Mouse (Mus musculus): Measurements from ENCODE around the gene Zbed5. TPM values are rescaled to one million over a fixed set of nuclear protein-coding genes. Genes with fewer than 3 reads are reported as not detected.
"Not testable (repeated sequence)": the region's sequence is repeated elsewhere in the genome, so short reads cannot be mapped to it uniquely, and the experiment has no call there.

The Zbed5 gene
- polyA plus RNA-seq, 1 experiment from 2014 or later, result 8.8 TPM

GRCm38 (mm10) chr5:129886911-129887636, 8.4 kb upstream of the Zbed5 start, which contains the start of gene Chchd2:
TSS of gene Chchd2 (minus strand) at chr5:129887470.
- H3K4me1 ChIP-seq (ENCODE audit: control insufficient read depth, insufficient read depth, low read length), result no peaks in the 10 kb centered on the region
- no peaks in the 10 kb centered on the region for H3K27me3 ChIP-seq (ENCODE audit: control insufficient read depth, insufficient read depth, low read length)
- H3K27ac ChIP-seq (ENCODE audit: low read depth, low read length), result peak within 1 kb of the TSS; percentile 89
- H3K36me3 ChIP-seq (ENCODE audit: control insufficient read depth, insufficient read depth, low read length), result peaks cover 5% of the 10 kb centered on the region; the same call in 1 of the 2 replicates
- H3K9ac ChIP-seq (ENCODE audit: low read length), result peak within 1 kb of the TSS; percentile 88
- under 1% methylated on average over 46 of the region's 46 CpGs for WGBS
- H3K4me3 ChIP-seq (ENCODE audit: low read depth, low read length), result peak within 1 kb of the TSS; percentile 72
- DNase-seq (ENCODE audit: low spot score) (peak; percentile 91), ATAC-seq (ENCODE audit: insufficient read depth, low FRiP score, low TSS enrichment) (peak; percentile 99)
- no peaks in the 10 kb centered on the region for H3K9me3 ChIP-seq (ENCODE audit: control insufficient read depth, low read length)
- H3K4me2 ChIP-seq (ENCODE audit: low read depth), result peak within 1 kb of the TSS; percentile 84

- not testable (repeated sequence) for DNase-seq (ENCODE audit: low spot score); H3K27me3 ChIP-seq (ENCODE audit: control insufficient read depth, insufficient read depth, low read length); H3K9ac ChIP-seq (ENCODE audit: low read length); H3K4me1 ChIP-seq (ENCODE audit: control insufficient read depth, insufficient read depth, low read length); H3K4me2 ChIP-seq (ENCODE audit: low read depth); H3K27ac ChIP-seq (ENCODE audit: low read depth, low read length); H3K4me3 ChIP-seq (ENCODE audit: low read depth, low read length); H3K36me3 ChIP-seq (ENCODE audit: control insufficient read depth, insufficient read depth, low read length); ATAC-seq (ENCODE audit: insufficient read depth, low FRiP score, low TSS enrichment); H3K9me3 ChIP-seq (ENCODE audit: control insufficient read depth, low read length)
- WGBS, result 76% methylated on average over 3 of the region's 7 CpGs
These were observed 5.1 kb upstream of the Zbed5 start for GRCm38 (mm10) chr5:129890390-129890789.

DNA sequence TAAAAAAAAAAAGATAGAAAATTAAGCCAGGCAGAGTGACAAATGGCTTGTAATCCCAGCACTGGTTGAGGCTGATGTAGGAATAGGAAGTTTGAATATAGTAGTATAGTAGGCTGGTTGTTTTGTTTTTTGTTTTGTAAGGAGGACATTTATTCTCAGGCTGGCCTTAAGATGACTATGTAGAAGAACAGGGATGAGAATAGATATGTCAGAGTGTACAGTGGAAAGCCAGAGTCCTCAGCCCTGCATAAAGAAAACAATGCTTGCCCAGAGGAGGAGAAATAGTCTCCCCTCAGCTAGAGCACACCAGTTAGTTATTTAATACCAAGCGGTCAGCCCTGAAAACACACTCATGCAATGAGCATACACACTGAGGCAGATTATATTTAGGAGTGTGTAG, 2.9 kb downstream of the Zbed5 start, which contains the start of gene Phkg1:
Phkg1 (minus strand) TSS at position 101 of the 400 bp plus-strand sequence.
- no peak for DNase-seq (ENCODE audit: low spot score)
- H3K36me3 ChIP-seq (ENCODE audit: control insufficient read depth, insufficient read depth, low read length), result no peaks in the 10 kb centered on the region
- H3K9ac ChIP-seq (ENCODE audit: low read length), result no peak within 1 kb of the TSS
- H3K27me3 ChIP-seq (ENCODE audit: control insufficient read depth, insufficient read depth, low read length), result no peaks in the 10 kb centered on the region
- peaks cover 3% of the 10 kb centered on the region; the same call in 1 of the 2 replicates for H3K4me1 ChIP-seq (ENCODE audit: control insufficient read depth, insufficient read depth, low read length)
- 97% methylated on average over 1 of the region's 1 CpGs for WGBS
- H3K4me2 ChIP-seq (ENCODE audit: low read depth), result no peak within 1 kb of the TSS
- H3K27ac ChIP-seq (ENCODE audit: low read depth, low read length), result no peak within 1 kb of the TSS
- no peaks in the 10 kb centered on the region for H3K9me3 ChIP-seq (ENCODE audit: control insufficient read depth, low read length)
- H3K4me3 ChIP-seq (ENCODE audit: low read depth, low read length), result no peak within 1 kb of the TSS
- ATAC-seq (ENCODE audit: insufficient read depth, low FRiP score, low TSS enrichment), result no peak

DNA sequence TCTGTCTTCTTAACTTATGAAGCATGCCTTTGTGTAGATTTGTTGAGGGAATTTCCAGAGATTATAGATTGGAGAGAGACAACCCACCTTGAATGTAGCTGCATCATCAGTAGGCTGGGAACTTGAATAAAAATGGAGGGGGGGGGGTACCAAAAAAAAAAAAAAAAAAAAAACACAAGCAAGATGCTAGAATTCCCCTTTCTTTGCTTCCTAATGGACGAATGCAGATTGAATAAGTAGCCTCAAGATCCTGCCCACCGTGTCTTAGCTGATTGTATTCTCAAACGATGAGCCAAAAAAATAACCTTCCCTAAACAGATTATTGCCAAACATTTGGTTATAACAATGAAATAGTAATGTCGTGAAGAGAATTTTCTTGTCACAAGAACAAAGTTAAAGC, 12.3 kb downstream of the Zbed5 start:
- Histone ChIP-seq H3K4me2 (ENCODE audit: low read depth) (peak overlapping the region; percentile 68), H3K4me1 (ENCODE audit: control insufficient read depth, insufficient read depth, low read length) (no peaks in the 10 kb centered on the region), H3K36me3 (ENCODE audit: control insufficient read depth, insufficient read depth, low read length) (no peaks in the 10 kb centered on the region), H3K4me3 (ENCODE audit: low read depth, low read length) (peak overlapping the region; percentile 64), H3K9ac (ENCODE audit: low read length) (peak overlapping the region; percentile 81), H3K9me3 (ENCODE audit: control insufficient read depth, low read length) (no peaks in the 10 kb centered on the region), H3K27ac (ENCODE audit: low read depth, low read length) (peak overlapping the region; percentile 47; the same call in 1 of the 2 replicates), H3K27me3 (ENCODE audit: control insufficient read depth, insufficient read depth, low read length) (no peaks in the 10 kb centered on the region)
- 33% methylated on average over 4 of the region's 4 CpGs for WGBS
- DNase-seq (ENCODE audit: low spot score) (no peak), ATAC-seq (ENCODE audit: insufficient read depth, low FRiP score, low TSS enrichment) (no peak)

DNA sequence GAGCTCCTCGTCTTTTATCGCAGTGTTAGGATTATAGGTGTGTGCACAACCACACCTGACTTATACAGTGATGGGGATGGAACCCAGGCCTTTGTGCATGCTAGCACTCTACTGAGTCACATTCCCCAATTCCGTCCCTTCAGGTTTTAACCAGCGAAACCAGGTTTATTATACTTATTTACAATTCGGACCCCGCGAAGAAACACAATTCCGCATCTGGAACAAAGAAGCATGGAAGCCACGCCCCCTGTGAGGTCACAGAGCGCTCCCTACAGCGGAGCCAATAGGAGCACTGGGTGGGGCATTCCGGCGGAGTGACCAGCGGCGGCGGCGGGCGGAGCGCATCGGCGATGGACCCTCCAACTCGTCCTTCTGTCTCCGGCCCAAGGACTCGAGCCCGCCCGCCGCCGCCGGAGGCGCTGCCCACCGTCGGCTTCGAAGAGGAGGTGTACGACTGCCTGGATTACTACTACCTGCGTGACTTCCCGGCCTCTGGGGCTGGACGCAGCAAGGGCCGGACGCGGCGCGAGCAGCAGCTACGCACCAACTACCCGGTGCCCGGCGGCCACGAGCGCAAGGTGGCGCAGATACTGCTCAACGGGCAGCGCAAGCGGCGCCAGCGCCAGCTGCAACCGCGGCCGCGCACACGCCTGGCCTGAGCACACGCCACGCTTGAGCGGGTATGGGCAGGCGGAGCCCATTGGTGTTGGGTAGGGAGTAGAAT, 12.9 kb downstream of the Zbed5 start, which contains the start of gene Nupr1l:
Nupr1l (plus strand) TSS at position 299 of the 724 bp plus-strand sequence.
- DNase-seq (ENCODE audit: low spot score) (peak; percentile 97), ATAC-seq (ENCODE audit: insufficient read depth, low FRiP score, low TSS enrichment) (peak; percentile 96)
- WGBS, result under 1% methylated on average over 63 of the region's 63 CpGs
- H3K4me3 ChIP-seq (ENCODE audit: low read depth, low read length), result peak within 1 kb of the TSS; percentile 64
- peak within 1 kb of the TSS; percentile 81 for H3K9ac ChIP-seq (ENCODE audit: low read length)
- H3K36me3 ChIP-seq (ENCODE audit: control insufficient read depth, insufficient read depth, low read length), result no peaks in the 10 kb centered on the region
- H3K27ac ChIP-seq (ENCODE audit: low read depth, low read length), result peak within 1 kb of the TSS; percentile 90
- H3K27me3 ChIP-seq (ENCODE audit: control insufficient read depth, insufficient read depth, low read length), result no peaks in the 10 kb centered on the region
- H3K9me3 ChIP-seq (ENCODE audit: control insufficient read depth, low read length), result no peaks in the 10 kb centered on the region
- peak within 1 kb of the TSS; percentile 68 for H3K4me2 ChIP-seq (ENCODE audit: low read depth)
- no peaks in the 10 kb centered on the region for H3K4me1 ChIP-seq (ENCODE audit: control insufficient read depth, insufficient read depth, low read length)

GRCm38 (mm10) chr5:129909147-129909546, 13.6 kb downstream of the Zbed5 start:
- Histone ChIP-seq H3K9ac (ENCODE audit: low read length) (peak overlapping the region; percentile 81), H3K27ac (ENCODE audit: low read depth, low read length) (peak overlapping the region; percentile 90; the same call in 1 of the 2 replicates)

DNA sequence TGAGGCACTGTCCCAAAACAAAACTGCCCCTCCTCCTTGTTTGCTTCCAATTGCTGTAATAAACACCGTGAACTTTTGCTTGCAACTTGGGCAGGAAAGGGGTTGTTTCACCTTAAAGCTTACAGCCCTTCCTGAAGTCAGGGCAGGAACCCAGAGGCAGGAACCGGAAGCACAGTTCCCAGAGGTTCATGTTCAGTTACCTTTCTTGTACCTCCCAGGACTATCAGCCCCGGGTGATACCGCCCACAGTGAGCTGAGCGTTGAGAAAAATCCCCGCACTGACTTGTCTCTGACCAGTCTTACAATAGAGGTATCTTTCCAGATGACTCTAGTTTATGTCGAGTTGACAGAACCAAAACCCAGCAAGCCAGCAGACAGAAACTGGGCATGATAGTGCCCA, 14.1 kb downstream of the Zbed5 start:
- H3K36me3 ChIP-seq (ENCODE audit: control insufficient read depth, insufficient read depth, low read length), result no peaks in the 10 kb centered on the region
- no peak overlapping the region for H3K27ac ChIP-seq (ENCODE audit: low read depth, low read length)
- no peaks in the 10 kb centered on the region for H3K4me1 ChIP-seq (ENCODE audit: control insufficient read depth, insufficient read depth, low read length)
- H3K9ac ChIP-seq (ENCODE audit: low read length), result no peak overlapping the region
- 0 out of 2 replicates have a peak overlapping the region, but pooled peaks have one; percentile 68 for H3K4me2 ChIP-seq (ENCODE audit: low read depth)
- H3K9me3 ChIP-seq (ENCODE audit: control insufficient read depth, low read length), result no peaks in the 10 kb centered on the region
- DNase-seq (ENCODE audit: low spot score) (no peak), ATAC-seq (ENCODE audit: insufficient read depth, low FRiP score, low TSS enrichment) (no peak)
- H3K4me3 ChIP-seq (ENCODE audit: low read depth, low read length), result no peak overlapping the region
- H3K27me3 ChIP-seq (ENCODE audit: control insufficient read depth, insufficient read depth, low read length), result no peaks in the 10 kb centered on the region
- WGBS, result 81% methylated on average over 7 of the region's 7 CpGs

More at GRCm38 (mm10) chr5:129909147-129909546, 13.6 kb downstream of the Zbed5 start:
- DNase-seq (ENCODE audit: low spot score) (no peak), ATAC-seq (ENCODE audit: insufficient read depth, low FRiP score, low TSS enrichment) (no peak)
- 73% methylated on average over 9 of the region's 9 CpGs for WGBS
- no peaks in the 10 kb centered on the region for H3K4me1 ChIP-seq (ENCODE audit: control insufficient read depth, insufficient read depth, low read length)
- H3K4me3 ChIP-seq (ENCODE audit: low read depth, low read length), result peak overlapping the region; percentile 64
- no peaks in the 10 kb centered on the region for H3K27me3 ChIP-seq (ENCODE audit: control insufficient read depth, insufficient read depth, low read length)
- no peaks in the 10 kb centered on the region for H3K36me3 ChIP-seq (ENCODE audit: control insufficient read depth, insufficient read depth, low read length)
- H3K9me3 ChIP-seq (ENCODE audit: control insufficient read depth, low read length), result no peaks in the 10 kb centered on the region
- H3K4me2 ChIP-seq (ENCODE audit: low read depth), result peak overlapping the region; percentile 68

- Histone ChIP-seq H3K36me3 (ENCODE audit: control insufficient read depth, insufficient read depth, low read length) (no peaks in the 10 kb centered on the region), H3K27me3 (ENCODE audit: control insufficient read depth, insufficient read depth, low read length) (no peaks in the 10 kb centered on the region), H3K4me3 (ENCODE audit: low read depth, low read length) (no peak overlapping the region), H3K4me1 (ENCODE audit: control insufficient read depth, insufficient read depth, low read length) (no peaks in the 10 kb centered on the region), H3K4me2 (ENCODE audit: low read depth) (no peak overlapping the region), H3K9ac (ENCODE audit: low read length) (no peak overlapping the region), H3K9me3 (ENCODE audit: control insufficient read depth, low read length) (no peaks in the 10 kb centered on the region), H3K27ac (ENCODE audit: low read depth, low read length) (no peak overlapping the region)
- no peak for DNase-seq (ENCODE audit: low spot score)
- WGBS, result 23% methylated on average over 2 of the region's 2 CpGs
- no peak for ATAC-seq (ENCODE audit: insufficient read depth, low FRiP score, low TSS enrichment)
These were observed 18.5 kb downstream of the Zbed5 start for GRCm38 (mm10) chr5:129914024-129914423.

Data from neural tube, embryonic 11.5 days (tissue).